Mouse (Mus musculus): ENCODE results near the gene Evi5. TPM values are rescaled to one million over a fixed set of nuclear protein-coding genes. Genes with fewer than 3 reads are reported as not detected.

Gene Evi5
- polyA plus RNA-seq, 1 experiment from 2014 or later = 57.5 TPM

GRCm38 (mm10) chr5:107726281-107727006 is 148.5 kb downstream of the Evi5 start:
- Histone ChIP-seq H3K4me2 (ENCODE audit: low read depth, low read length) (peak overlapping the region; percentile 50), H3K9ac (ENCODE audit: low read length) (no peak overlapping the region), H3K4me1 (replicated peaks; ENCODE audit: control insufficient read depth, insufficient read depth, low read length) (peaks cover 40% of the 10 kb centered on the region), H3K4me3 (ENCODE audit: low read length) (peak overlapping the region; percentile 41), H3K27ac (ENCODE audit: low read length) (no peak overlapping the region), H3K36me3 (ENCODE audit: control insufficient read depth, insufficient read depth, low read length) (no peaks in the 10 kb centered on the region), H3K27me3 (ENCODE audit: control insufficient read depth, insufficient read depth, low read depth, low read length) (peaks cover 81% of the 10 kb centered on the region), H3K9me3 (ENCODE audit: control insufficient read depth, low read length) (no peaks in the 10 kb centered on the region)
- ATAC-seq (ENCODE audit: low read depth) = no peak
- under 1% methylated on average over 48 of the region's 57 CpGs for WGBS

GRCm38 (mm10) chr5:107725435-107726261 is 149.3 kb downstream of the Evi5 start, which contains the start of gene Gfi1:
TSS of gene Gfi1 (minus strand) at chr5:107726036.
- no peaks in the 10 kb centered on the region for H3K36me3 ChIP-seq (ENCODE audit: control insufficient read depth, insufficient read depth, low read length)
- H3K9me3 ChIP-seq (ENCODE audit: control insufficient read depth, low read length) = no peaks in the 10 kb centered on the region
- H3K9ac ChIP-seq (ENCODE audit: low read length) = no peak within 1 kb of the TSS
- peak within 1 kb of the TSS; percentile 50 for H3K4me2 ChIP-seq (ENCODE audit: low read depth, low read length)
- WGBS = 1% methylated on average over 38 of the region's 41 CpGs
- H3K4me1 ChIP-seq (replicated peaks; ENCODE audit: control insufficient read depth, insufficient read depth, low read length) = peaks cover 48% of the 10 kb centered on the region
- no peak within 1 kb of the TSS for H3K27ac ChIP-seq (ENCODE audit: low read length)
- peak within 1 kb of the TSS; percentile 41 for H3K4me3 ChIP-seq (ENCODE audit: low read length)
- peaks cover 83% of the 10 kb centered on the region for H3K27me3 ChIP-seq (ENCODE audit: control insufficient read depth, insufficient read depth, low read depth, low read length)
- ATAC-seq (ENCODE audit: low read depth) = peak; percentile 18; the same call in 1 of the 2 replicates

- H3K27me3 ChIP-seq (ENCODE audit: control insufficient read depth, insufficient read depth, low read depth, low read length) = peaks cover 84% of the 10 kb centered on the region
- no peaks in the 10 kb centered on the region for H3K36me3 ChIP-seq (ENCODE audit: control insufficient read depth, insufficient read depth, low read length)
- WGBS = under 1% methylated on average over 52 of the region's 52 CpGs
- H3K4me3 ChIP-seq (ENCODE audit: low read length) = peak overlapping the region; percentile 41
- H3K9me3 ChIP-seq (ENCODE audit: control insufficient read depth, low read length) = no peaks in the 10 kb centered on the region
- no peak overlapping the region for H3K27ac ChIP-seq (ENCODE audit: low read length)
- H3K4me1 ChIP-seq (replicated peaks; ENCODE audit: control insufficient read depth, insufficient read depth, low read length) = peaks cover 56% of the 10 kb centered on the region
- no peak for ATAC-seq (ENCODE audit: low read depth)
- H3K4me2 ChIP-seq (ENCODE audit: low read depth, low read length) = peak overlapping the region; percentile 50
- no peak overlapping the region for H3K9ac ChIP-seq (ENCODE audit: low read length)
Measured at GRCm38 (mm10) chr5:107724661-107725434, 150.1 kb downstream of the Evi5 start.

- Histone ChIP-seq H3K9ac (ENCODE audit: low read length) (no peak overlapping the region), H3K36me3 (ENCODE audit: control insufficient read depth, insufficient read depth, low read length) (no peaks in the 10 kb centered on the region), H3K4me1 (replicated peaks; ENCODE audit: control insufficient read depth, insufficient read depth, low read length) (peaks cover 57% of the 10 kb centered on the region), H3K9me3 (ENCODE audit: control insufficient read depth, low read length) (no peaks in the 10 kb centered on the region), H3K4me3 (ENCODE audit: low read length) (peak overlapping the region; percentile 41), H3K27ac (ENCODE audit: low read length) (no peak overlapping the region), H3K27me3 (ENCODE audit: control insufficient read depth, insufficient read depth, low read depth, low read length) (peaks cover 81% of the 10 kb centered on the region), H3K4me2 (ENCODE audit: low read depth, low read length) (peak overlapping the region; percentile 50)
- ATAC-seq (ENCODE audit: low read depth) = peak; percentile 24; the same call in 1 of the 2 replicates
- WGBS = 2% methylated on average over 49 of the region's 49 CpGs
Measured at GRCm38 (mm10) chr5:107723541-107724511, 151.1 kb downstream of the Evi5 start.

GRCm38 (mm10) chr5:107722661-107723532 is 152.0 kb downstream of the Evi5 start:
- peaks cover 57% of the 10 kb centered on the region for H3K4me1 ChIP-seq (replicated peaks; ENCODE audit: control insufficient read depth, insufficient read depth, low read length)
- 3% methylated on average over 34 of the region's 34 CpGs for WGBS
- no peaks in the 10 kb centered on the region for H3K36me3 ChIP-seq (ENCODE audit: control insufficient read depth, insufficient read depth, low read length)
- H3K4me2 ChIP-seq (ENCODE audit: low read depth, low read length) = peak overlapping the region; percentile 50
- no peak for ATAC-seq (ENCODE audit: low read depth)
- peak overlapping the region; percentile 41 for H3K4me3 ChIP-seq (ENCODE audit: low read length)
- H3K9ac ChIP-seq (ENCODE audit: low read length) = no peak overlapping the region
- H3K27ac ChIP-seq (ENCODE audit: low read length) = no peak overlapping the region
- H3K27me3 ChIP-seq (ENCODE audit: control insufficient read depth, insufficient read depth, low read depth, low read length) = peaks cover 77% of the 10 kb centered on the region
- H3K9me3 ChIP-seq (ENCODE audit: control insufficient read depth, low read length) = no peaks in the 10 kb centered on the region

GRCm38 (mm10) chr5:107721638-107722011 is 153.3 kb downstream of the Evi5 start:
- Histone ChIP-seq H3K4me1 (replicated peaks; ENCODE audit: control insufficient read depth, insufficient read depth, low read length) (peaks cover 56% of the 10 kb centered on the region), H3K9ac (ENCODE audit: low read length) (no peak overlapping the region), H3K36me3 (ENCODE audit: control insufficient read depth, insufficient read depth, low read length) (no peaks in the 10 kb centered on the region), H3K9me3 (ENCODE audit: control insufficient read depth, low read length) (no peaks in the 10 kb centered on the region), H3K4me3 (ENCODE audit: low read length) (peak overlapping the region; percentile 42), H3K4me2 (ENCODE audit: low read depth, low read length) (peak overlapping the region; percentile 56), H3K27ac (ENCODE audit: low read length) (no peak overlapping the region), H3K27me3 (ENCODE audit: control insufficient read depth, insufficient read depth, low read depth, low read length) (peaks cover 78% of the 10 kb centered on the region)
- 1% methylated on average over 33 of the region's 33 CpGs for WGBS
- peak; percentile 13; the same call in 1 of the 2 replicates for ATAC-seq (ENCODE audit: low read depth)

- Histone ChIP-seq H3K9ac (ENCODE audit: low read length) (no peak overlapping the region), H3K4me2 (ENCODE audit: low read depth, low read length) (peak overlapping the region; percentile 56), H3K36me3 (ENCODE audit: control insufficient read depth, insufficient read depth, low read length) (no peaks in the 10 kb centered on the region), H3K4me1 (replicated peaks; ENCODE audit: control insufficient read depth, insufficient read depth, low read length) (peaks cover 51% of the 10 kb centered on the region), H3K27ac (ENCODE audit: low read length) (no peak overlapping the region), H3K27me3 (ENCODE audit: control insufficient read depth, insufficient read depth, low read depth, low read length) (peaks cover 72% of the 10 kb centered on the region), H3K9me3 (ENCODE audit: control insufficient read depth, low read length) (no peaks in the 10 kb centered on the region), H3K4me3 (ENCODE audit: low read length) (peak overlapping the region; percentile 42)
- ATAC-seq (ENCODE audit: low read depth) = 0 out of 2 replicates have a peak, but pooled peaks have one; percentile 3
- 1% methylated on average over 52 of the region's 58 CpGs for WGBS
Measured at GRCm38 (mm10) chr5:107720991-107721637, 153.8 kb downstream of the Evi5 start.

All from lung, embryonic 16.5 days (tissue).